In the genomic region with DNA sequence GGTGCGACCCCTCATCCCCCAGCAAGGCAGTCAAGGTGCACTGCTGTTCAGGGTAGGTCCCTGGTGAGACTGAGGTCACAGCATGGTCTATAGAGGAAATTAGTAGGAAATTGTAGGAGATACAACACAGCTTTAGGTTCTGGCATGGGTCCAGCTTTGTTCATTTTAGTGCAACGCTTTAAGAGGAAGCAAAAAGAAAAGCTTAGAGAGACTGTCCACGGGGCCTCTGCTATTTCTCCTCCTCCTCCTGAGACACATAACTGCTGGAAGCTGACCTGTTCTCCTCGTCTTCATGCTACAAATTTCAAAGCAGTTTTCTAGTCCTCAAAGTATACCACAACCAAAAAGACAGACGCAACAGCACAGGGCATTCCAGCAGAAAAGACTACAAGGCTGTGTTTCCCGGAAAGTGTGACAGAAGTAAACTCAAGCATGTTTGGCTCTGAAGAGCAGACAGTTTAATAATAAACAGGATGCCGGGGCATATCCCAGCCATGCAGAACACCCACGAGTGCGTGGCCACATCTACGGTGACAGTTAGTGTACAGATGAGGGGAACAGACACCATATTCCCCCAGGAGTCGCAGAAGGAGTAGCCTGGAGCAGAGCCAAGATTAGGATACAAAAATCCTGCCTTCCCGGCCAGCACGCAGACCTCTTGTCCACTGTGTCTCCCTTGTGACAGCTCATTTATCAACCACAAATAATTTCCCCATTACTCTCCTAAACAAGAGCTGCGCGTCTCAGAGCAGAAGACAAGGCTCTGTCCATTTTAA, we compare ENCODE assay signal across 8 mouse cellular contexts. TPM values are rescaled to one million over a fixed set of nuclear protein-coding genes. Genes with fewer than 3 reads are reported as not detected.
DNase-seq lines count a peak whose midpoint lies in the region; ATAC-seq and TF ChIP-seq lines count a peak whose summit lies in the region.

No protein-coding gene starts in this region.

- no peaks in the 10 kb centered on the region for H3K9me3 ChIP-seq in midbrain, embryonic 14.5 days (ENCODE audit: control insufficient read depth, low read length)

- WGBS in kidney, adult 2 months = 4% methylated on average over 15 of the region's 15 CpGs
- 46% methylated on average over 15 of the region's 15 CpGs for WGBS in midbrain, embryonic 14.5 days

- H3K36me3 ChIP-seq in kidney, adult 2 months (ENCODE audit: control insufficient read depth, insufficient read depth, low read length) = no peaks in the 10 kb centered on the region
- H3K36me3 ChIP-seq in midbrain, embryonic 14.5 days (ENCODE audit: control insufficient read depth, insufficient read depth, low read length) = no peaks in the 10 kb centered on the region

- no peak for TF ChIP-seq CTCF in kidney, adult 2 months (conservative IDR thresholded peaks at IDR 0.05; ENCODE audit: insufficient read depth, insufficient read length, low read depth, low read length)

- no peak for DNase-seq in cerebellum, adult 11 months
- DNase-seq in adrenal gland, postnatal 36 days = peak; percentile 20 to 55
- peak; percentile 69 for DNase-seq in heart, adult 8-10 months (ENCODE audit: low spot score)
- peak; percentile 90 for DNase-seq in kidney, adult 2 months
- DNase-seq in left cerebral cortex, postnatal 36 days (ENCODE audit: low spot score in 2 of 2) = peak; percentile 26 to 38
- peak; percentile 65 for DNase-seq in midbrain, embryonic 14.5 days
- no peak for DNase-seq in testis, postnatal 10 days (ENCODE audit: low spot score)

- peaks cover 17% of the 10 kb centered on the region for H3K4me1 ChIP-seq in kidney, adult 2 months (ENCODE audit: control insufficient read depth, insufficient read depth, low read length)
- peaks cover 17% of the 10 kb centered on the region; the same call in 1 of the 2 replicates for H3K4me1 ChIP-seq in midbrain, embryonic 14.5 days (ENCODE audit: control insufficient read depth, insufficient read depth, low read length)

- 0 out of 2 replicates have a peak, but pooled peaks have one; percentile 7 for ATAC-seq in cerebellum, adult (ENCODE audit: insufficient number of reproducible peaks, low FRiP score, low TSS enrichment)
- ATAC-seq in midbrain, embryonic 14.5 days (ENCODE audit: low FRiP score, low TSS enrichment) = peak; percentile 54

- no peak overlapping the region for H3K9ac ChIP-seq in midbrain, embryonic 14.5 days (replicated peaks; ENCODE audit: low read length)

- 0 out of 2 replicates have a peak overlapping the region, but pooled peaks have one; percentile 8 for H3K4me3 ChIP-seq in kidney, adult 2 months (ENCODE audit: insufficient read depth, low read depth, low read length)
- H3K4me3 ChIP-seq in midbrain, embryonic 14.5 days (replicated peaks; ENCODE audit: low read depth, low read length) = no peak overlapping the region

- intact Hi-C loops in left cerebral cortex, postnatal 36 days (cut with DNase I) = no loop called here

- TF ChIP-seq POLR2A in kidney, adult 2 months (IDR thresholded peaks at IDR 0.05; ENCODE audit: low read depth, low read length) = no peak

- peak overlapping the region; percentile 40 for H3K27ac ChIP-seq in kidney, adult 2 months (ENCODE audit: insufficient read depth, low read depth, low read length)
- H3K27ac ChIP-seq in midbrain, embryonic 14.5 days (replicated peaks; ENCODE audit: low read depth, low read length) = peak overlapping the region; percentile 10

- H3K4me2 ChIP-seq in midbrain, embryonic 14.5 days (ENCODE audit: low read length) = peak overlapping the region; percentile 32

- H3K27me3 ChIP-seq in kidney, adult 2 months (replicated peaks; ENCODE audit: control insufficient read depth, insufficient read depth, low read length) = no peaks in the 10 kb centered on the region
- H3K27me3 ChIP-seq in midbrain, embryonic 14.5 days (ENCODE audit: control insufficient read depth, insufficient read depth, low read length) = no peaks in the 10 kb centered on the region

RNA-seq across cellular contexts. Expression of a gene that starts 53.6 kb away (rescaled TPM):
- 10 to 100 TPM; 12.7 to 14.3 TPM for total RNA-seq in adrenal gland, postnatal 36 days (2021)
- total RNA-seq in heart, adult 8-10 months (2022) = 10 to 100 TPM; 17.2 to 25.1 (median 23.2) TPM
- 10.5 and 11.8 TPM in 2 replicates for polyA plus RNA-seq in kidney, adult 2 months (2012; rRNA removed)
- total RNA-seq in left cerebral cortex, postnatal 36 days (2021) = 1 to 10 TPM; 6.1 to 7.1 TPM
- polyA plus RNA-seq in midbrain, embryonic 14.5 days (2014; fragmentation: Nextera tagmentation; extraction: Ambion mirVana) = 1.6 and 2.7 TPM in 2 replicates

Comparison
In these comparisons a context has a peak if more than half of its experiments do, and no peak if none do; other contexts are left out.
1. DNase-seq: peak in adrenal gland, postnatal 36 days (2 of 2), heart, adult 8-10 months (single experiment), kidney, adult 2 months (single experiment), left cerebral cortex, postnatal 36 days (2 of 2) and midbrain, embryonic 14.5 days (single experiment); none in cerebellum, adult 11 months (single experiment) and testis, postnatal 10 days (single experiment).